Mouse (Mus musculus) urinary bladder, postnatal 36 days (tissue): Measurements from ENCODE around the gene Tnfrsf22.

Experiments used
- DNase-seq, 2 experiments: peaks; one replicate each; pipeline ENCODE4 v3.0.0; 2022; ENCODE audit warnings: low spot score in 2 of 2, mixed read lengths in 1 of 2

Gene Tnfrsf22

GRCm38 (mm10) chr7:143631503-143631902, 18.0 kb downstream of the Tnfrsf22 start:
- no peak for DNase-seq

GRCm38 (mm10) chr7:143629501-143629900, 20.0 kb downstream of the Tnfrsf22 start:
- DNase-seq: no peak

GRCm38 (mm10) chr7:143628540-143628939, 20.9 kb downstream of the Tnfrsf22 start, which contains the start of gene Tnfrsf26:
Tnfrsf26 (minus strand) TSS chr7:143628722.
- DNase-seq: no peak

- no peak for DNase-seq
Measured at GRCm38 (mm10) chr7:143627555-143628286, 21.7 kb downstream of the Tnfrsf22 start.

GRCm38 (mm10) chr7:143626178-143626577, 23.3 kb downstream of the Tnfrsf22 start:
- no peak for DNase-seq

GRCm38 (mm10) chr7:143625151-143625550, 24.3 kb downstream of the Tnfrsf22 start:
- DNase-seq: no peak

GRCm38 (mm10) chr7:143624561-143624960, 24.9 kb downstream of the Tnfrsf22 start:
- no peak for DNase-seq

GRCm38 (mm10) chr7:143620951-143621350, 28.5 kb downstream of the Tnfrsf22 start:
- peak in 1 of 2 experiments; percentile 8 for DNase-seq

GRCm38 (mm10) chr7:143614404-143615135, 34.9 kb downstream of the Tnfrsf22 start:
- DNase-seq: no peak

GRCm38 (mm10) chr7:143612215-143612614, 37.2 kb downstream of the Tnfrsf22 start:
- DNase-seq: no peak

- DNase-seq: no peak
Measured at GRCm38 (mm10) chr7:143605321-143605720, 44.1 kb downstream of the Tnfrsf22 start.

GRCm38 (mm10) chr7:143604889-143605288, 44.6 kb downstream of the Tnfrsf22 start:
- no peak for DNase-seq

- DNase-seq: no peak
Measured at GRCm38 (mm10) chr7:143601705-143602104, 47.8 kb downstream of the Tnfrsf22 start.

GRCm38 (mm10) chr7:143600231-143600740, 49.2 kb downstream of the Tnfrsf22 start:
- DNase-seq: no peak

GRCm38 (mm10) chr7:143599428-143600230, 49.8 kb downstream of the Tnfrsf22 start, which contains the start of gene Cars:
Cars (minus strand) TSS chr7:143600090.
- peak; percentile 94 for DNase-seq

GRCm38 (mm10) chr7:143594865-143595264, 54.6 kb downstream of the Tnfrsf22 start:
- no peak for DNase-seq

- peak in 1 of 2 experiments; percentile 14 for DNase-seq
Measured at GRCm38 (mm10) chr7:143592255-143592654, 57.2 kb downstream of the Tnfrsf22 start.

- no peak for DNase-seq
Measured at GRCm38 (mm10) chr7:143588006-143588405, 61.5 kb downstream of the Tnfrsf22 start.

- DNase-seq: no peak
Measured at GRCm38 (mm10) chr7:143587586-143587985, 61.9 kb downstream of the Tnfrsf22 start.
